Mouse (Mus musculus) subcutaneous adipose tissue, adult 2 months (tissue): ENCODE measurements around the gene Fut8. TPM values are rescaled to one million over a fixed set of nuclear protein-coding genes. Genes with fewer than 3 reads are reported as not detected.

Source experiments
- polyA plus RNA-seq: library from polyadenylated mRNA; depleted of rRNA; stranded (reverse); fragments of >200 nt; gene quantifications from 2 replicates; pipeline ENCODE4 v1.2.3, GENCODE M21; 2012; ENCODE audit warnings: low replicate concordance; rRNA removed

Fut8 gene
- 5.9 and 8.6 TPM in 2 replicates for polyA plus RNA-seq

DNA sequence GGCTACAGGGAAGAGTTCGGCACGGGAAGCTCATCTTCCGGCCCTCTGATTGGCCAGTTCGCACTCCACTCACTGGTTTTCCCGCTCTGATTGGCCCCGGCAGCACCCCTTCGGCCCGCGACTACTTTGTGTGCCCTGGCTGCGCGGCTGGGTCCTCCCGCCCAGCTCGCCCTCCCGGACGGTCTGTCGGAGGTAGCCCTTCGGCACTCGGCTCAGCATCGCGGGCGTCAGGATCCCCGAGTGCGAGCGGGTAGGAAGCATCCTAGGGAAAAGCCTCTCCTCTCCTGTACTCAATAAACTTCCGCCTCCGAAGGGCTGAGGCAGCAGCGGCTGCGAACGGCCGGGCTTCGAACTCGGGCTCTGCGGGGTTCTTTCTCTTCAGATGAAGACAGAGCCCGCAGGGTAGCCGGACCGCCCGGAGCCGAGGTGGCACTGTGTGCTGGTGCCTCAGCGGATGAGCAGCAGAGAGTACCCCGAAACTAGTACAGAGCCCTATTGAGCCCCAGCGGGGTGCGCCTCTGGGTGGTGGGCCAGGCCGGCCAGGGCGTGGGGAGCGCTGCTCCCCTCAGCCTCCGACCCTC lies at the start of gene Fut8:
Fut8 (plus strand) TSS at position 176 of the 581 bp plus-strand sequence.

